Comparison of ENCODE assay signal across 8 mouse cellular contexts in genomic region chr4:122960321-122961099, GRCm38 (mm10). TPM values are rescaled to one million over a fixed set of nuclear protein-coding genes. Genes with fewer than 3 reads are reported as not detected.
A peak's percentile ranks its signal among the peaks of the same experiment; 100 is the strongest.
DNase-seq lines count a peak whose midpoint lies in the region; ATAC-seq and TF ChIP-seq lines count a peak whose summit lies in the region.

No protein-coding gene starts in this region.

- no peak overlapping the region for H3K27ac ChIP-seq in lung, embryonic 14.5 days (ENCODE audit: low read depth)
- no peak overlapping the region for H3K27ac ChIP-seq in heart, postnatal 0 days (ENCODE audit: low read depth)
- H3K27ac ChIP-seq in liver, postnatal 0 days (ENCODE audit: low read depth) = no peak overlapping the region

- H3K9me3 ChIP-seq in lung, embryonic 14.5 days (ENCODE audit: low read depth, low read length) = no peaks in the 10 kb centered on the region
- no peaks in the 10 kb centered on the region for H3K9me3 ChIP-seq in heart, postnatal 0 days (replicated peaks; ENCODE audit: control insufficient read depth, low read length)
- H3K9me3 ChIP-seq in liver, postnatal 0 days (ENCODE audit: low read length) = no peaks in the 10 kb centered on the region

- DNase-seq in lung, embryonic 14.5 days = peak; percentile 72
- DNase-seq in lung, postnatal 4 days = no peak
- DNase-seq in brain, embryonic 14.5 days (ENCODE audit: low read depth) = peak; percentile 84
- peak; percentile 38 for DNase-seq in heart, postnatal 0 days (ENCODE audit: low spot score)
- no peak for DNase-seq in liver, postnatal 0 days
- peak; percentile 64 for DNase-seq in retina, embryonic 14.5 days (ENCODE audit: low spot score)
- DNase-seq in urinary bladder, postnatal 4 days (ENCODE audit: low spot score in 2 of 2) = no peak
- DNase-seq in ovary, postnatal 10 days (ENCODE audit: low spot score) = no peak

- peak overlapping the region; percentile 46 for H3K9ac ChIP-seq in lung, embryonic 14.5 days
- peak overlapping the region; percentile 6; the same call in 1 of the 2 replicates for H3K9ac ChIP-seq in heart, postnatal 0 days (replicated peaks; ENCODE audit: low read depth, low read length)
- peak overlapping the region; percentile 1; the same call in 1 of the 2 replicates for H3K9ac ChIP-seq in liver, postnatal 0 days (replicated peaks)

- H3K4me2 ChIP-seq in lung, embryonic 14.5 days = peak overlapping the region; percentile 99
- H3K4me2 ChIP-seq in heart, postnatal 0 days (ENCODE audit: low read depth, low read length) = peak overlapping the region; percentile 78
- peak overlapping the region; percentile 77 for H3K4me2 ChIP-seq in liver, postnatal 0 days (ENCODE audit: low read depth, low read length)

- no peak for TF ChIP-seq CTCF in lung, embryonic 14.5 days (IDR thresholded peaks at IDR 0.05; ENCODE audit: low read depth)
- TF ChIP-seq CTCF in brain, embryonic 14.5 days (IDR thresholded peaks at IDR 0.05; ENCODE audit: borderline replicate concordance, extremely low read depth, insufficient read depth, insufficient read length) = no peak
- no peak for TF ChIP-seq CTCF in heart, postnatal 0 days (IDR thresholded peaks at IDR 0.05; ENCODE audit: low read depth)
- TF ChIP-seq CTCF in liver, postnatal 0 days (IDR thresholded peaks at IDR 0.05; ENCODE audit: low read depth) = no peak

- TF ChIP-seq POLR2A in brain, embryonic 14.5 days (IDR thresholded peaks at IDR 0.05; ENCODE audit: borderline replicate concordance, extremely low read depth, insufficient read depth, insufficient read length, poor library complexity, severe bottlenecking) = no peak

- peak overlapping the region; percentile 51 for H3K4me3 ChIP-seq in lung, embryonic 14.5 days (ENCODE audit: low read depth, low read length)
- H3K4me3 ChIP-seq in heart, postnatal 0 days (ENCODE audit: low read depth, low read length) = peak overlapping the region; percentile 47
- peak overlapping the region; percentile 46 for H3K4me3 ChIP-seq in liver, postnatal 0 days (ENCODE audit: low read depth, low read length)

- no peaks in the 10 kb centered on the region for H3K36me3 ChIP-seq in lung, embryonic 14.5 days (ENCODE audit: insufficient read depth)
- no peaks in the 10 kb centered on the region for H3K36me3 ChIP-seq in heart, postnatal 0 days (replicated peaks; ENCODE audit: control insufficient read depth, insufficient read depth, low read length)
- H3K36me3 ChIP-seq in liver, postnatal 0 days (replicated peaks; ENCODE audit: insufficient read depth, low read length) = no peaks in the 10 kb centered on the region

- no peak for TF ChIP-seq EP300 in heart, postnatal 0 days (IDR thresholded peaks at IDR 0.05; ENCODE audit: low read depth)
- TF ChIP-seq EP300 in liver, postnatal 0 days (IDR thresholded peaks at IDR 0.05; ENCODE audit: low read depth) = no peak

- peaks cover 13% of the 10 kb centered on the region for H3K4me1 ChIP-seq in lung, embryonic 14.5 days (ENCODE audit: insufficient read depth)
- peaks cover 16% of the 10 kb centered on the region for H3K4me1 ChIP-seq in heart, postnatal 0 days (ENCODE audit: control insufficient read depth, insufficient read depth)
- H3K4me1 ChIP-seq in liver, postnatal 0 days (ENCODE audit: insufficient read depth) = peaks cover 22% of the 10 kb centered on the region

- peak; percentile 52 for ATAC-seq in lung, embryonic 14.5 days (ENCODE audit: insufficient read depth)
- ATAC-seq in heart, postnatal 0 days (ENCODE audit: insufficient read depth, low read depth) = no peak
- no peak for ATAC-seq in liver, postnatal 0 days

- H3K27me3 ChIP-seq in lung, embryonic 14.5 days (ENCODE audit: insufficient read depth, low read length) = peaks cover 37% of the 10 kb centered on the region
- peaks cover 34% of the 10 kb centered on the region for H3K27me3 ChIP-seq in heart, postnatal 0 days (ENCODE audit: control insufficient read depth, insufficient read depth, low read length)
- H3K27me3 ChIP-seq in liver, postnatal 0 days (ENCODE audit: insufficient read depth, low read length) = peaks cover 55% of the 10 kb centered on the region

- WGBS in lung, embryonic 14.5 days = under 1% methylated on average over 43 of the region's 43 CpGs
- under 1% methylated on average over 43 of the region's 43 CpGs for WGBS in heart, postnatal 0 days
- under 1% methylated on average over 43 of the region's 43 CpGs for WGBS in liver, postnatal 0 days (ENCODE audit: insufficient replicate concordance)

RNA-seq across cellular contexts. Expression of gene Mfsd2a, which starts 0.5 kb away (rescaled TPM):
- 1.1 and 1.4 TPM in 2 replicates for polyA plus RNA-seq in lung, embryonic 14.5 days (2014; fragmentation: Nextera tagmentation; extraction: Ambion mirVana)
- 44.7 and 51.8 TPM in 2 replicates for polyA plus RNA-seq in brain, embryonic 14.5 days (2012; rRNA removed)
- not detected in 2 replicates for total RNA-seq in heart, postnatal 0 days (2014; rRNA removed; ENCODE audit: low replicate concordance)
- polyA plus RNA-seq in heart, postnatal 0 days (2015; fragmentation: Nextera tagmentation; extraction: Ambion mirVana) = 0.19 and 0.20 TPM in 2 replicates
- not detected in 2 replicates for polyA plus RNA-seq in liver, postnatal 0 days (2015; fragmentation: Nextera tagmentation; extraction: Ambion mirVana)

RNA-seq across cellular contexts. Expression of gene Mycl, which starts 34.9 kb away (rescaled TPM):
- 15.2 and 16.5 TPM in 2 replicates for polyA plus RNA-seq in lung, embryonic 14.5 days (2014; fragmentation: Nextera tagmentation; extraction: Ambion mirVana)
- polyA plus RNA-seq in brain, embryonic 14.5 days (2012; rRNA removed) = 85.4 and 95.3 TPM in 2 replicates
- total RNA-seq in heart, postnatal 0 days (2014; rRNA removed; ENCODE audit: low replicate concordance) = 1.8 and 14.7 TPM in 2 replicates
- 0.12 and 0.44 TPM in 2 replicates for polyA plus RNA-seq in heart, postnatal 0 days (2015; fragmentation: Nextera tagmentation; extraction: Ambion mirVana)
- polyA plus RNA-seq in liver, postnatal 0 days (2015; fragmentation: Nextera tagmentation; extraction: Ambion mirVana) = 1.2 and 1.5 TPM in 2 replicates

RNA-seq across cellular contexts. Expression of gene Trit1, which starts 55.9 kb away (rescaled TPM):
- polyA plus RNA-seq in lung, embryonic 14.5 days (2014; fragmentation: Nextera tagmentation; extraction: Ambion mirVana) = 16.4 and 20.9 TPM in 2 replicates
- polyA plus RNA-seq in brain, embryonic 14.5 days (2012; rRNA removed) = 19.5 and 20.4 TPM in 2 replicates
- total RNA-seq in heart, postnatal 0 days (2014; rRNA removed; ENCODE audit: low replicate concordance) = 7.2 and 13.4 TPM in 2 replicates
- 8.7 and 9.7 TPM in 2 replicates for polyA plus RNA-seq in heart, postnatal 0 days (2015; fragmentation: Nextera tagmentation; extraction: Ambion mirVana)
- 7.1 and 7.5 TPM in 2 replicates for polyA plus RNA-seq in liver, postnatal 0 days (2015; fragmentation: Nextera tagmentation; extraction: Ambion mirVana)

Comparison
In these comparisons a context has a peak if more than half of its experiments do, and no peak if none do; other contexts are left out.
1. DNase-seq: peak in lung, embryonic 14.5 days (single experiment), brain, embryonic 14.5 days (single experiment), heart, postnatal 0 days (single experiment) and retina, embryonic 14.5 days (single experiment); none in lung, postnatal 4 days (0 of 2), liver, postnatal 0 days (single experiment), urinary bladder, postnatal 4 days (0 of 2) and ovary, postnatal 10 days (single experiment).
2. RNA of gene Mfsd2a, which starts 0.5 kb away (polyA plus RNA-seq): 44.7 to 51.8 TPM in brain, embryonic 14.5 days; 1.1 to 1.4 TPM in lung, embryonic 14.5 days, 0.19 to 0.20 TPM in heart, postnatal 0 days and not detected in liver, postnatal 0 days; every median in the first group is over 10 times any median in the second.
3. Peak in every context shown above with its lines, with median percentiles within 50 percentile points of each other: H3K4me2 ChIP-seq, H3K4me3 ChIP-seq and H3K9ac ChIP-seq.